Mouse (Mus musculus): ENCODE results near the gene Krt42.
"Not testable (repeated sequence)": the region's sequence is repeated elsewhere in the genome, so short reads cannot be mapped to it uniquely, and the experiment has no call there.

Krt42 gene

GRCm38 (mm10) chr11:100277726-100278480 lies 8.2 kb upstream of the Krt42 start:
- DNase-seq: no peak

DNA sequence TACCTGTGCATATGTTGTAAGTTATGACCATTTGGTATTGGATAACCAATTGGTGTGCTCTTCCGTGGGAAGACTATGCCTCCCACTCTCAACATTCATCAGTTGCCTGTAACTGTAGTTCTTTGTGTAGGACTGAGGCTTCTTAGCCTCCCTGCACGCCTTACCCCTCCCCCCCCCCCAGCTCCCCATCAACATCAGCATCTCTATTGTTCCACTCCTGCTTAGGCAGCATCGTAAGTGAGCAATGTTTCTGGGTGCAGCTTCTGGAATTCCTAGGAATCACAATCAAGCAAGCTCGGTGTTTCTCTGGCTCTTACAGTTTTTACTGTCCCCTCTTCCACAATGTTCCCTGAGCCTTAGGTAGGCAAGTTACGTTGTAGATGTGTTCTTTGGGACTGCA lies 5.8 kb upstream of the Krt42 start:
- no peak for DNase-seq

GRCm38 (mm10) chr11:100274719-100275118 lies 5.0 kb upstream of the Krt42 start:
- DNase-seq: no peak

- DNase-seq: no peak
These were observed 2.2 kb upstream of the Krt42 start for GRCm38 (mm10) chr11:100271878-100272277.

DNA sequence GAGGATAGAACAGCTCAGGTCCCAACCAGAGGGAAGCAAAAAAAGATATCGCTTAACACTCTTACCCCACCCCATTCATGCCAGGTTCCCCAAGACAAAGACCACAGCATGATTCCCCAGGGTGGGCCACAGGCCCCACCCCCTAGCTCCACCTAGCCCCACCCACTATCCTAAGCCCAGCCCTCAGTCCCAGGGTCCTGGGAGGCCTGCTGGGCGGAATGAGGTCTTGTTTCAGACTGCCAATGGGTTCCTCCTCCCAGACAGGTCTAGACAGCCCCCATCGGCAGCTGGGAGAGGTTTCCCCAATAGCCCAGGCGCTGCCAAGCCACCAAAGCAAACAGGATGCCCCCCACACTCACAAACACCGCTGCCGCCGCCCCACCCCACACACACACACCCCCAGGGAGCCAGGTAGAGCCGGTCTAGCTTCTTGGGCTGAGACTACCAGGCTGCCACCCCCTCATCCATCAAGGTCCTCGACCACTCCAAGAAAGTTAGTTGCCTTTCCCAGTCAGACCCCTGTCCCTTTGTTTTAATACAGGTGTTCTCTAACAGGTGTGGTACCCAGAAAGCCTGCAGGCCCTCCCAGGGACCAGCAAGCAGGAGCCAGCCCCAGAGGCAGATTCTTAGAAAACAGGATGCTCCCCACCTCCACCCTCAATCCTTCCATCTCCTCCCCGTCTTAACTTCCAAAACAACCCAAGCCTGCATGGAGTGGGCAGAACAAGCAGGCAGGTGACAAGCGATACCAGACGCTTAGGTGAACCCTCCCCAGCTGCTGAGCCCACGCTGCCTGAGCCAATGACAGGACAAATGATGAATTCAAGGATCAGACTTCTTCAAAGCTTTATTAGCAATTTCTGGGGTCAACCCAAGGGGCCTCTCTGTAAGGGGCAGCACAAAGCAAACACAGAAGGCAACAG lies 7.4 kb downstream of the Krt42 start:
- no peak for DNase-seq

DNA sequence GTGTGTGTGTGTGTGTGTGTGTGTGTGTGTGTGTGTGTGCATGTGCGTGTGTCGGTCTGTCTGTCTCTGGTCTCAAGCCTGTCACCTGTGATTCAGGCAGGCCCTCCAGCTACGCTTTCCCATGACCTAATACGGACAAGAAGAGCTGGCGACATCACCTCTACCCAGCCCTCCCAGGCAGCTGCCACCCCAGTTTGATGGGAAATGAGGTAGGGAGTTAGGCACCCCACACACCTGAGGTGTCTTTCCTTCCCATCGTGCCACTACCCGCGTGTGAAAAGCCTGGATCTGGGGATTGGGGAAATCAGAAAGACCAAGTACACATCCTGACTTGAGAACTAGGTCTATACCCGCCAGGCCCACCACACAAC lies 8.5 kb downstream of the Krt42 start:
- no peak for DNase-seq

- DNase-seq: no peak
These were observed 9.0 kb downstream of the Krt42 start, which contains the start of gene Krt17 for GRCm38 (mm10) chr11:100260514-100261234. Gene Krt17, minus strand, starts transcription at chr11:100261029.

GRCm38 (mm10) chr11:100259079-100259478 lies 10.6 kb downstream of the Krt42 start:
- no peak for DNase-seq

GRCm38 (mm10) chr11:100257967-100258366 lies 11.7 kb downstream of the Krt42 start:
- no peak for DNase-seq

- no peak for DNase-seq
These were observed 14.2 kb downstream of the Krt42 start for GRCm38 (mm10) chr11:100255514-100255913.

GRCm38 (mm10) chr11:100254360-100255090 lies 15.1 kb downstream of the Krt42 start:
- no peak for DNase-seq

- DNase-seq: no peak
These were observed 20.7 kb downstream of the Krt42 start, which contains the start of gene Krt16 for GRCm38 (mm10) chr11:100248852-100249465. Gene Krt16, minus strand, starts transcription at chr11:100248902.

DNA sequence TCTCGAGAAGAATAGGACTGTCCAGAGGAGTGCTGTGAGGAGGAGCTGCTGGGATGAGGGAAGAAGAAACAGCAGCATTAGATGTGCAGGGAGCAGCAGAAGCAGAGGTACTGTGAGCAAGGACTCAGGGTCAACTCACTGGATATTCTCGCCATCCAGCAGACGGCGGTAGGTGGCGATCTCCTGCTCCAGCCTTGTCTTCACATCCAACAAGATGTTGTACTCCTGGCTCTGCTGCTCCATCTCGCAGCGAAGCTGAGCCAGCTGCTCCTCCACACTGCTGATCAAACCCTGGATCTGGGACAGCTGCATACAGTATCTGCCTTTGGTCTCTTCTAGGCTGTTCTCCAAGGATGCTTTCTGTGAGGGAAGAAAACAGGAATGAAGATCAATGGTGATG lies 23.2 kb downstream of the Krt42 start:
- not testable (repeated sequence) for DNase-seq

GRCm38 (mm10) chr11:100240272-100240671 lies 29.4 kb downstream of the Krt42 start:
- not testable (repeated sequence) for DNase-seq

DNA sequence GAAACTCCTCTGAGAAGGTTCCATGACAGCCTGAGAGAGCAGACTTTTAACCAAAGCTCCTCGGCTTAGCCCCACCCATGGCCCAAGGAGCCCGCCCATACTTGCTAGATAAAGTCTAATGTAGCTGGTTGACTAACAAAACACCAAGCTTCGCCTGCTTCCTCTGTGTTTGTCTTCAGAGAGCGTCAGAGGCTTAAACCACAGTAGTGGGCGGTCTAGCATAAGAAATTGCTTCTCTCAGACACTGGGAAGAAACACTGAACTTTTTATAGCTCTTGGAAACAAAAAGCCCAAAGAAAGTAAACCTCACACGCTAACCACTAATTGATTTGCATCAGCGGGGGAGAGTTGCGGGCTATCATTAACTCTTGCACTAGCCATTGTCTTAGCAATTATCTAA lies 47.9 kb downstream of the Krt42 start:
- DNase-seq: no peak

DNA sequence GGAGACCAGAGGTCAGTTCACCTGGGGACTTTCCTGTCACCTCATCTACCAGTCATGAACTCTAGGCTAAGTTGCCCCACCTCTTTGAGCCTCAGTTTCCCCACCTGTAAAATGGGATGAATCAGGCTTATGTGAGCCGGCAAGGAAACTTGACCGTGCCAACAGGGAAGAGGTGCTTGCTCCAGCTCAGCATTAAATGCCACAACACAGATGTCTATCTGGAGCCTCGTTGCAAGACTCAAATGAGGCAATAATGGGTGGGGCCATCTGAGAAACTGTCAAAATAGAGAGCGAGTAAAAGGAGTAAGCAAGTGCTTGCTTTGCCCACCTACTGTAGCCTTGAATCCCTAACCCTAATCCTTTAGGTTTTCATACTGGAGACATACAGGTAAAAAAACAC lies 50.4 kb downstream of the Krt42 start:
- no peak for DNase-seq
